Mouse (Mus musculus) cerebellum, adult 9-11 months (tissue): Measurements from ENCODE around the gene Thg1l.

ENCODE experiments used
- DNase-seq: peaks from one replicate; pipeline ENCODE4 v3.0.0; 2022

Thg1l gene

DNA sequence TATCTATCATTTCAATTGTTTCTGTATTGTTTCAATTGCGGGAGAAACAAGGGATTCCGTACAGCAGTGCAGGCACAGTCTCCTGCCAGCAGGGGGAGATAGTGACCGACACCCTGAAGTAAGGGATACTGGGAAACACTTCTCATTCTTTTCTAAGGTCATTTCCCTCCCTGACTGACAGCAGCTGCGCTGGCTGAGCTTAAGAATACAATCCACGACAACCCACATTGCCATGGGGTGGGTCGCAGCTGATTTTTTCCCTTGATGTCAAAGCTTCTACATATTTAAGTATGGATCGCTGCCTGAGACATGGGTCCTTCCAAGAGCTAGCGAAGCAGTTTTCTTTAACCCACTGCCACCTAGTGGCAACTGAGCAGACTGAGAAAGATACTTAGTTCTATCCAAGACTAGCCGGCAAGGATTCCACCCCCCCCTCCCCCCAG is 28.6 kb downstream of the Thg1l start:
- peak; percentile 75 for DNase-seq

DNA sequence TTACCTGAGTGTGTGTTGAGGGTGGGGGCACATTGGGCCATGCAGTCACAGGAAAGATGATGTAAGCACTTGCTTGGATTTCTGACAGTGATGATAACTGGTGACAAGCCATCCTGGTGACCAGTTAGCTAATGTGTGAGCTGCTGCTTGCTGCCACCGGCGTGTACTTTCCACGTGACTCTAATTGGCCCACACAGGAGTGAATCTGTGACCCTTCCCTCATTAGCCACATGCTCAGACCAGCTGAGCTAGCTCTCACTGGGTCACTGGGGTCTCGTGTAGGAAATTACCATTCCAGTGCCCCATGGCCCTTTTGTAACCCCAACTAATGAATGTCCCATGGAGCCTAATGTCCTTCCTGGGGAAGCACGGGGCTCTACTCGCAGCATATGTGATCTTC is 29.9 kb downstream of the Thg1l start:
- DNase-seq: no peak

DNA sequence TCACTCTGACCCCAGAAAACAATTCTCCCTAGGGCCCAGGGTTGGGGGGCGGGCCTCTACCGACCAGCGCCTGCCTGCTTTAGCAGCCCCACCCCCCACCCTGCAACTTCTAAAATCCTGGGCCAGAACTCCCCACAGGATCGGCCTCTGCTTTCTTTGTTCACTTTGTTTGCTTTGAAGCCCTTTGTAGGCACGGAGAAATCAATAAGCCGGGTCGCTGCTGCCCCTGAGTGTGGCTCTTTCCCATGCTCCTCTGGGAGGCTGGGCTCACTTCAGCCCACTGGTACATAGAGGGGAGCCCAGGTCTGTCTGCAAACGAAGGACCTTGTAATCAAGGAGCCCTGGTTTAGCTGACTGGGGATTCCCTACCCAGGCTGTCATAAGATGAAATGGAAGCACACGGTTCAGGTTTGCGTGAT is 33.8 kb downstream of the Thg1l start:
- no peak for DNase-seq

DNA sequence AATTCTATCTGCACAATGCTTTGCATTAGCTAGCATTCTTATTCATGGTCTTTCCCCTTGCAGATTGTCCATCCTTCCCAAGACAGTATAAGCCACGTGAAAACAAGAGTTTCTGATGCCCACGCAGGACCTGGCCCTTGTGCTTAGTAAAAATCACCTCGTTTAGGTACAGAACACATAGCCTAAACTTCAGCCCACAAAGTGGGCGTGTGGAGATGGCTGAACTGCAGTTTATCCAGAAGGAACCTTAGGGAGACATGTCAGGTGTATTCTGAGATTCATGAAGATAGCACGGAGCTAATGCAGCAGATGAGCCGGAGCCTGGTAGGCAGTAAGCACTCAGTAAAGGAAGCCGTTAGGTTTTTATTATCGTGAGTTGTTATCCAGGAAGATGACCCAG is 34.3 kb downstream of the Thg1l start:
- DNase-seq: no peak

GRCm38 (mm10) chr11:45918836-45919235 is 36.5 kb downstream of the Thg1l start:
- no peak for DNase-seq

DNA sequence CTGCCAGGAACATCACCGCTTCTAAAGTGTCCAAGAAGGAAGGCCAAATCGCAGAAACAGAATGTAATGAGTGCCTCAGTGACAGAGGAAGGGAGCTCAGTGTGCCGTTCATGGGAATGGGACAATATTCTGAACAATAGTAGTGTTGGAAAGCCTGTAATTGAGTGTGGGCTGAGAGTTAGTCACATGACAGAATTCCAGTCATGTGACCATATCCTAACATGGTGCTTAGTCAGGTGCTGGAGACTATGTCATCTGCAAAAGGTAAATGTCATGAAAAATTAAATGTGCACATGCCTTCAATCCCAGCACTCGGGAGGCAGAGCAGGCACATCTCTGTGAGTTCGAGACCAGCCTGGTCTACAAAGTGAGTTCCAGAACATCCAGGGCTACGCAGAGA is 37.3 kb downstream of the Thg1l start:
- DNase-seq: no peak

- DNase-seq: no peak
Measured at GRCm38 (mm10) chr11:45916196-45916595, 39.1 kb downstream of the Thg1l start.

DNA sequence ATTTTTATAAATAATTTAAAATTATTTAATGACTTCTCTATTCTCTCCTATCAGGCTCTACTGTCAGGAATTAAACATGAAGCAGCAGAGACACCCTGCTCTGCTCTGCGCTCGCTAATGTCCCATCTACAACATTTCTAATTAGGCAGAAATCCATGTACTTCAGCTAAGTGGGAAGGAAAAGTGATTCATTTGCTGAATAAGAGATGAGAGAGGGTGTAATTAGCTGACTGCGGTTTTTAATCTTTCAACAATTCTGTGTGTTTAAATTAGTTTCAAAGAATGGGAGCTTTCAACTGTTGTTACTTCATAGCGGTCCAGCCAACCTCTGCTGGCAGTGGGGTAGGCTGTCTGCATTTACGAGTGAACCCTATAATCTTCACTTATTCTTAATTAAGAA is 44.6 kb downstream of the Thg1l start:
- DNase-seq: no peak

GRCm38 (mm10) chr11:45908894-45909293 is 46.4 kb downstream of the Thg1l start:
- DNase-seq: no peak

DNA sequence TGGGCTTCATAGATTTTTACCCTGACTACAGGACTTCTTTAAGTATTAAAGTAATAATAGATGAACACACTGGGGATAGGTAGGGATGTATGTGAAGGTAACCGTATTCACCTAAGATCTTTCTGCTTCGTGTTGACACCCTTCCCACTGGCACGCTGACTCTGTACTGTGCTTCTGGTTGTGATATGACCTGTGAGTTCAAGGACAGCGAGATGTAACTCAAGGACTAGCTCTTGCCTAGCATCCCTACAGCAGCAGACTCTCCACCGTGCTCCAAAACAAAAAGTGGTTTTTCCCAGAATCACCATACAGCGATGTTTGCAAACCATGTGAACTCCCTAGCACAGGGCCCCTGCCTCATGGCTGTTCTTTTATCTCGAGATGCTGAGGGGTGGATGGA is 47.2 kb downstream of the Thg1l start:
- DNase-seq: no peak

GRCm38 (mm10) chr11:45907301-45907700 is 48.0 kb downstream of the Thg1l start:
- DNase-seq: no peak

GRCm38 (mm10) chr11:45906109-45906786 is 49.0 kb downstream of the Thg1l start:
- no peak for DNase-seq

DNA sequence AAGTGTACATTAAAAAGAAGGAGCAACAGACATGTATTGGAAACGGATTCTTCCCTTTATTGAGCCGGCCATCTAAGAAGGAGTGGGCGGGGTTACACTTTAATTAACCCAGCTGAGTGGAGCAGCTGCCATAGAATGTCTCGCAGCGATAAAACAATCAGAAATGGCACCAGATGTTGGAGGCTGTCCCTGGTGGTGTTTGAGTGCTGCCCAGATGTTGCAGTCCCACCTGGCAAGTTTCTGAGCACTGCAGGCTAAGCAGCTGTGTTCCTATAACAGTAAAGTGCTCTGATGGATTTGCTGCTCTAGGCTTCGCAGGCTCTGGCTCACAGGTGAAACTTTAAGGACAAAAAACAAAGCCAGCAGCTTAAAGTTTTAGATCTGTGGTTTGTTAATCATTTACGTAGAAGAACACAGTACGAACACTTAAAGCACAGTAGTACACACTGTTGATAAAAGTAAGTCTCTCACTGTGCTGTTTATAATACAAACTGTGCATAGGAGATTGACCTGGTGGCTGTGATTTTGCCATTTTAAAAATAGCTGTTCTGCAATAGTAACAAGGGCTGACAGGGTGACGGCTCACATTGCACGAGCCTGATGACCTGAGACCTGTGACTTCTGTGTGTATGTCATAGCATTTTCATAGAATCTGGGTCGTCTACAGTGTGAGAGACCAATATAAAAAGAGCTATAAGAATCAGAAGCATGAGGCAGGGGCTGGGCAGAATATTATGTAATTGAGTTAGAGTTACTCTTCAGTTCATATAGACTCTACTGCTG is 54.9 kb downstream of the Thg1l start:
- no peak for DNase-seq

GRCm38 (mm10) chr11:45897392-45897791 is 57.9 kb downstream of the Thg1l start:
- DNase-seq: no peak
